Mouse (Mus musculus) T-cell, adult 2 months (primary cell): ENCODE measurements around the gene Atp1b1.

Experiments used
- DNase-seq: peaks from one replicate; pipeline ENCODE4 v3.0.0; 2022; ENCODE audit warnings: low spot score

The Atp1b1 gene

DNA sequence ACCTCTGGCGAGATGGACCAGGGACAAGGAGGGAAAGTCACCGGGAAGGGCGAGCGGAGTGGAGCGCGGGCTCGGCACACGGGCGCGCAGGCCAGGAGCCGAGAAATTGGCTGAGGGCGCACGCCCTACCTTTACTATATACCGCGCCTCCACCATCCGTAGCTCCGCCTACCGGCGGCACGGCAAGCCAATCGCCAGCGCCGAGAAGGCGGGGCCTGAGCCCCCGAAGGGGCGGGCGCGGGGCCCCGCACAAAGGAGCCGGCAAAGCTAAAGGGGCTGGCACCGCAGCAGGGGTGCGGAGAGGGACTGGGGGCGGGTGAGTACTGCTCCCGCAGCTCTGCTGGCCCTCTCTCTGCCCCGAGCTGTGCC lies at the start of gene Atp1b1:
Gene Atp1b1, minus strand, starts transcription at position 111 of the 369 bp plus-strand sequence.
- DNase-seq, result peak; percentile 90

DNA sequence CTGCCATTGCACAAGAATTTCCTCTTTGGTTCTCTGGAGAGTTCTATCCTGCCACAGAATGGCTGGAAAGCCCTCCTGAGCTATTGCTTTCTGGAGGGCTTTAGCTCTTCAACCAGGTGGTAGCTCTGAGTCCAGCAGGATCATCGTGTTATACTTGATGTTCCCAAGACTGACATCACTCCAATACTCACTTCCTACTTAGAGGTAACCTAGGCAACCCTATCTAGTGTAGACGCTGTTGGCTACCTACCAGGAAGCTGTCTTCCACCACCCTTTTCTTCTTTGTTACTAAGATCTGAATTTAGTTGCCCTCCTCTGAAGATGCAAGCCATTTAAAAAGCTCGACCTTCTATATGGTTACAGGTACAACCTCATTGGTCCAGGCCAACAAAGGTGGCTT lies 46.9 kb upstream of the Atp1b1 start:
- no peak for DNase-seq

- peak; percentile 67 for DNase-seq
Observed at GRCm38 (mm10) chr1:164503140-164503730, 45.1 kb upstream of the Atp1b1 start.

DNA sequence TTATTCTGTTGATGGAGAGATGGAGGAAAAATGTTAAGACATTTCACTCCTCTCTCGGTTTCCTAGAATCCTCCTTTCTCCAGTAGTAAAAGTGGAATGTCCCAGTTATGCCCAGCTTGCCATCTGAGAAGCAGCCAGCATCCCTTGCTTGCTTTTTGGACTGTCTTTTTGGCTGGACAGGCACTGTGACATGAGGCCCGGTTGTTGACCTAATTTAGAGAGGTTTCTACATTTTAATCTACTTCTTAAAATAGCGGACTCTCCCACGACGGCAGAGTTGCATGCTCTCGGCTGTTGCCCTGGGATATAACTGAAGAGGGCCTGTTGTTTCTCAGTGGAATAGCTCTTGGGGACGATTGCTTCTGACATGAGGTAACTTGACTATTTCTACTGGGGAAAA lies 44.1 kb upstream of the Atp1b1 start:
- no peak for DNase-seq

GRCm38 (mm10) chr1:164494741-164495512 lies 36.8 kb upstream of the Atp1b1 start:
- DNase-seq, result peak; percentile 63

DNA sequence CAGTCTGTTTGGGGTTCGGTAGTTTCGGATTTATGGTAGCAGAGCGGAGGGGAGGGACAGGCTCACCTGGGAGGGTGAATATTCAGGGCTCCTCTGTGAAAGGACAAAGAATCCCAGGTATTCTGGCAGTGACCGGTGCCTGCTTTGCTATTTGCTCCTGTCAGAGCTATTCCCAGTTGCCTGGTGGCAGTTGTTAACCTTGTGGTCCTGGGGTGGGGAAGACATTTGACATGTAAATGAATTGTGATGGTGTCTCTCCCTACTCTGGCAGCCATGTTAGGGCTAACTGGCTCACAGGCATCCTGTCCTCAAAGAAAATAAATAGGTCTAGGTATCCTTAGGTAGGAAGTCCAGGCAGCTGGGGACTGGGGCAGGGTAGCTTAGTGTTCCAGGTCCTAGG lies 36.1 kb upstream of the Atp1b1 start:
- no peak for DNase-seq

- no peak for DNase-seq
Observed at GRCm38 (mm10) chr1:164493042-164493705, 35.0 kb upstream of the Atp1b1 start.

GRCm38 (mm10) chr1:164492476-164492875 lies 34.3 kb upstream of the Atp1b1 start:
- DNase-seq, result no peak

DNA sequence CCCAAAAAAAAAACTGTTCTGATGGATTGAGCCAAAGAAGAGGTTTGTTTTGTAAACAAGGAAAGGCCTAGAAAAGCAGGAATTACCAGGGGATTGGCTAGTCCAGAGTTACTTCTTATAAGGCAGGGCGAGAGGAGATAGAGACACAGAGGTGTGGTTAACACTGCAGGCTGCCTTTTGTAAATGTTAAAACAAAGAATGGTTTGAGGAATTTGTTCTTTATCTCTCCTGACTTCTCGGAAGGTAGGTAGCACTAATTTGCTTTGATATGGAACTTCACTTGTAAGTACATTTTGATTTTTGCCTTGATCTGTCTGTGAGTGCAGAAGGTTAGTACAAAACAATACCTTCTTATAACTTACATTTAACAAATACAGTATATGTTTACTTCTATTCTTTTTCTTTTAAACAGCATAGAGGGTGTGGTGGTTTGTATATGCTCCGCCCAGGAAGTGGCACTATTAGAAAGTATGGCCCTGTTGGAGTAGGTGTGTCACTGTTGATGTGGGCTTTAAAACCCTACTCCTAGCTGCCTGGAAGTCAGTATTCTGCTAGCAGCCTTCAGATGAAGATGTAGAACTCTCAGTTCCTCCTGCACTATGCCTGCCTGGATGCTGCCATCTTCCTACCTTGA lies 31.9 kb upstream of the Atp1b1 start:
- no peak for DNase-seq

DNA sequence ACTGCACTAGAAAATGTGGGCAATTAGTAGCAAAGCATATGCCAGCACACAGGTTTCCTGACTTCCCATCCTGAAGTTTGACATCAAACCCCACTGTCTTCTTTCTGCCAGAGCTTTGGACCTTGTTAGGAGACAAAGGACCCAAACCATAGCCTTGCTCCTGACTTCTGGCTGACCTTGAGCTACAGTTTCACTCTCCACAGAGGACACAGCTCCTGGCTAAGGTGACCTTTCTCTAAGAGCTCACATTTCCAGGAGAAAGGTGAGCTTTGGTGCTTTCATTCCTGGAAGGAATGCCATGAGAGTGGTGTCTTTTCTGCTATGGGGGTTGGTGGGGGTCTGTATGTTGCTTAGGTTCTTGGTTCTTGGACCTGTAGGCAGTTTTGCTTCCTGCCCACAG lies 25.6 kb upstream of the Atp1b1 start:
- no peak for DNase-seq

- no peak for DNase-seq
Observed at GRCm38 (mm10) chr1:164482833-164483232, 24.7 kb upstream of the Atp1b1 start.

- no peak for DNase-seq
Observed at GRCm38 (mm10) chr1:164481645-164482354, 23.6 kb upstream of the Atp1b1 start.

DNA sequence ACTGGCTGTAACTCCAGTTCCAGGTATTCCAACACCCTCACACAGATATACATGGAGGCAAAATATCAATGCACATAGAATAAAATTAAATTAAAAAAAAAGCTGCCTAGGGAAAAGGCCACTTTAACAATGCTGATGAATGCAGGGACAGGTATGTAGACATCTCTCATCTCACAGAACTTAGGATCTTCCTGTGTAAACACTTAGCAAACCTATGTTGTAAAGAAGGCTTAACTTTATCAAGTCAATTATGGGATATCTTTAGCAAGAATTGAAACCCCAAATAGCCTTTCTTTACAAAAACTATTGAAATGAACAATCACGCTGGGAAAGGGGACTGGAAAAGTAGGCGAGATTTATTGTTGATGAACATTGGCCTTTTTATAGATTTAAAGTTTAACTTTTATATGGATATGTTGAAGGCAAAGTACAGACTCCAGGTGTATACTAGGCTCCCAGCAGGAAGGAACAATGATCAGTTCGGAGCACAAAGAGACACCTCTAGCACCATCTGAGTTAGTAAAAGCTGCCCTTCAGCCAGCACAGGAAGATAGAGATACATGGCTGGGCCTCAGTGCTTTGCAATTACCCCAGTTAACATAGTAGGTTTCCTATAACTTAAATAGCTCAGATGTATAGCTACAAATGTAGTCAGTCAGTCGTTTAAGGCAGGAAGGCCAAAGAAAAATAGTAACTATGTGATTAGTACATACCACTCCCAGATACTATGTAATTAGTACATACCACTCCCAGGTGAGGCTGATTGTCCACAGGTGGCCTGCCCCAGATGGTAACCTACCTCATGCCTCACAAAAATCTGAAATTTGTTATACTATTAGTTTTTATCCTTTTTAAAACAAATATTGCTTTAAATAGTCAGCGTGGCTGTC lies 22.8 kb upstream of the Atp1b1 start:
- no peak for DNase-seq

- DNase-seq, result no peak
Observed at GRCm38 (mm10) chr1:164475895-164476294, 17.7 kb upstream of the Atp1b1 start.

DNA sequence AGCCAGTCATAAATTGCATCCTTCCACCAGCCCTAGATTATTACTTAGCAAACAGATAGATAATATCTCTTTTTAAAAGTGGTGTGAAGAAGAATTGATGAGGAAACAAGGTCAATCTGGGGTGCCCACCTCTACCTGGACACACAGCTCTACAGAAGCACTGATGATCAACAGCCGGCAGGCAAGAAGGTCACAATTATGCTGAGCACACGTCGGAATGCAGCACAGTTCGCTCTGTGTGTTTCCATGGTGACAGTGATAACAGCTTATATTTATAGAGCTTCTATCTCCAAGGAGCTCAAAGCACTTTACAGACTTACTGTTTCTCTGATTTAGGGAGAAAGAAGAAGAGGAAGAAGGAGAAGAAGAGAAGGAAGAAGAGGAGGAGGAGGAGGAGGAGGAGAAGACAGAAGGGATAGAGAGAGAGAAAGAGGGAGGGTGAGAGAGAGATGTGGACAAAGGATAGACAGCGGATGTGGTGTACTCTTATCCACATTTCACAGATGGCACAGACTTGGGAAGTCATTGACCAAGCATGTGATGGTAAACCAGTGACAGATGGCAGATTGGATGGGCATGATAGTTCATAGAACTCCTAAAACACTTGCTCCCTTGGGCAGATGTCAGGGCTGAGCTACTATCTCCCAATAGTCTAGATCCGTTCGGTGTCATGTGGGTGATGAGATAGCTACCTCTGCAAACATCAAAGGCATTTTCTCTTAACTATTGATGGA lies 16.8 kb upstream of the Atp1b1 start:
- no peak for DNase-seq

DNA sequence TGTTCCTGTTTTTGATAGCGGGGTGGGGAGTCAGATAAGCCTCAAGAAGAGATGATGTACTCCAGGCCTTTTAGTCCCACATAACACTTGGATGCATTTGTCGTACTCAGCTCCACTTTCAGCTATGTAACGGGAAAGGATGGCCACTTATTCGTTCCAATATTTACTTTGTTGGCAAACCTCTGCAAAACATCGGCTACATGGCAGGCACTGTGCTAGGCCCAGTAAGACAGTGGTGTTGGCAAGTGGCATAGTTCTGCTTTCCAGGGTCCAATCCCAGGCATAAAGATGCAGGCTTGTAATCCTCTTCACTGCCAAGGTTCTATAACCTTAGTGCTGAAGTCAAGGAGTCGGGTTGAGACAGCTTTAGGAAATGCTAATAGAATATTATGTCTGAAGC lies 16.2 kb upstream of the Atp1b1 start:
- no peak for DNase-seq

GRCm38 (mm10) chr1:164473398-164473797 lies 15.2 kb upstream of the Atp1b1 start:
- no peak for DNase-seq

GRCm38 (mm10) chr1:164471632-164472031 lies 13.5 kb upstream of the Atp1b1 start:
- no peak for DNase-seq

GRCm38 (mm10) chr1:164470985-164471384 lies 12.8 kb upstream of the Atp1b1 start:
- no peak for DNase-seq

DNA sequence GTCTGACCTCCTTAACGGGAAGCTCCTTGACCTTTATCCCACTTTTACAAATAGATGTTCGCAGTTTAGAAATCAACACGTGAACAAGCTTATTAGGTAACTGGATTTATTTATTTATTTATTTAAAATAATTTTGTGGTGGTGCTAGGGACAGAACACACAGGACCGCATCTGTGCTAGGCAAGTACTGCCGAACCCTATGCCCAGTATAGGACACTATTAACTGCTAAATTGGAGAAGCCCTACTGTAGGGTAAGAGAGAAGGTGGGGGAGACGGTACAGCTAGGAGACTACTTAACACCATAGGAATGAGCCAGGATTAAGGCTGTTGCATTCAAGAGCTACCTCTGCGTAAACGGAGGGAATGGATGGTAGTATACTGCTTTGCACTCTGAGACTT lies 10.2 kb upstream of the Atp1b1 start:
- DNase-seq, result no peak
